Mouse (Mus musculus) hindbrain, embryonic 14.5 days (tissue): Measurements from ENCODE around the gene Slc12a6. TPM values are rescaled to one million over a fixed set of nuclear protein-coding genes. Genes with fewer than 3 reads are reported as not detected.

Source experiments
- ATAC-seq: fragments of 200-750 bp; cut with Nextera tagmentation; 2 replicates; pipeline ENCODE4 v1.8.0; 2017; ENCODE audit warnings: moderate number of reproducible peaks, mild to moderate bottlenecking, moderate TSS enrichment, moderate library complexity; ENCODE audit not compliant: low FRiP score
- DNase-seq: peaks from one replicate; pipeline ENCODE4 v3.0.0-alpha.2; 2015; ENCODE audit warnings: low spot score
- H3K27ac ChIP-seq: fragments of 300-500 bp; sonication (generic); 2 replicates; pipeline ENCODE4 v1.5.1; 2014; ENCODE audit warnings: mild to moderate bottlenecking, moderate library complexity
- H3K27me3 ChIP-seq: fragments of 300-500 bp; sonication (generic); 2 replicates; pipeline ENCODE4 v1.6.1; 2014; ENCODE audit warnings: mild to moderate bottlenecking, low read length, mixed read lengths; ENCODE audit not compliant: control insufficient read depth, insufficient read depth
- H3K36me3 ChIP-seq: fragments of 300-500 bp; sonication (generic); replicated peaks from 2 replicates; pipeline ENCODE4 v1.6.1; 2014; ENCODE audit not compliant: control insufficient read depth, insufficient read depth
- H3K4me1 ChIP-seq: fragments of 300-500 bp; sonication (generic); replicated peaks from 2 replicates; pipeline ENCODE4 v1.6.1; 2014; ENCODE audit warnings: antibody characterized with exemption, low read length, mixed read lengths; ENCODE audit not compliant: control insufficient read depth, insufficient read depth
- H3K4me2 ChIP-seq: fragments of 300-500 bp; sonication (generic); replicated peaks from 2 replicates; pipeline ENCODE4 v1.6.1; 2014; ENCODE audit warnings: mild to moderate bottlenecking, moderate library complexity
- H3K4me3 ChIP-seq: fragments of 300-500 bp; sonication (generic); replicated peaks from 2 replicates; pipeline ENCODE4 v1.5.1; 2014; ENCODE audit warnings: mild to moderate bottlenecking, low read length
- H3K9ac ChIP-seq: fragments of 300-500 bp; sonication (generic); 2 replicates; pipeline ENCODE4 v1.6.1; 2014
- H3K9me3 ChIP-seq: fragments of 300-500 bp; sonication (generic); 2 replicates; pipeline ENCODE4 v1.6.1; 2016; ENCODE audit warnings: low read length; ENCODE audit not compliant: control insufficient read depth
- WGBS: fragments of 180-500 bp; shearing (Covaris S2); extraction: QIAGEN DNeasy Blood & Tissue Kit; methylation state at CpG from one replicate; pipeline ENCODE4 v1.1.7; 2014; 5-methylcytosine and 5-hydroxymethylcytosine counted together
- polyA plus RNA-seq: library from polyadenylated mRNA; unstranded; fragments of >200 nt; fragmentation: Nextera tagmentation; extraction: Ambion mirVana; gene quantifications from 2 replicates; pipeline ENCODE4 v1.2.1, GENCODE M21; 2014

Gene Slc12a6
- polyA plus RNA-seq, 1 experiment from 2014 or later: 25.7 TPM

- Histone ChIP-seq H3K9me3 (no peaks in the 10 kb centered on the region), H3K9ac (no peak within 1 kb of the TSS), H3K4me1 (peaks cover 12% of the 10 kb centered on the region), H3K4me3 (no peak within 1 kb of the TSS), H3K36me3 (no peaks in the 10 kb centered on the region), H3K27ac (no peak within 1 kb of the TSS), H3K27me3 (no peaks in the 10 kb centered on the region), H3K4me2 (no peak within 1 kb of the TSS)
- WGBS: 78% methylated on average over 10 of the region's 10 CpGs
- ATAC-seq (no peak), DNase-seq (no peak)
These were observed 6.2 kb upstream of the Slc12a6 start, which contains the start of gene Nutm1 for GRCm38 (mm10) chr2:112259241-112259962. TSS of gene Nutm1 (minus strand) at chr2:112259291.

DNA sequence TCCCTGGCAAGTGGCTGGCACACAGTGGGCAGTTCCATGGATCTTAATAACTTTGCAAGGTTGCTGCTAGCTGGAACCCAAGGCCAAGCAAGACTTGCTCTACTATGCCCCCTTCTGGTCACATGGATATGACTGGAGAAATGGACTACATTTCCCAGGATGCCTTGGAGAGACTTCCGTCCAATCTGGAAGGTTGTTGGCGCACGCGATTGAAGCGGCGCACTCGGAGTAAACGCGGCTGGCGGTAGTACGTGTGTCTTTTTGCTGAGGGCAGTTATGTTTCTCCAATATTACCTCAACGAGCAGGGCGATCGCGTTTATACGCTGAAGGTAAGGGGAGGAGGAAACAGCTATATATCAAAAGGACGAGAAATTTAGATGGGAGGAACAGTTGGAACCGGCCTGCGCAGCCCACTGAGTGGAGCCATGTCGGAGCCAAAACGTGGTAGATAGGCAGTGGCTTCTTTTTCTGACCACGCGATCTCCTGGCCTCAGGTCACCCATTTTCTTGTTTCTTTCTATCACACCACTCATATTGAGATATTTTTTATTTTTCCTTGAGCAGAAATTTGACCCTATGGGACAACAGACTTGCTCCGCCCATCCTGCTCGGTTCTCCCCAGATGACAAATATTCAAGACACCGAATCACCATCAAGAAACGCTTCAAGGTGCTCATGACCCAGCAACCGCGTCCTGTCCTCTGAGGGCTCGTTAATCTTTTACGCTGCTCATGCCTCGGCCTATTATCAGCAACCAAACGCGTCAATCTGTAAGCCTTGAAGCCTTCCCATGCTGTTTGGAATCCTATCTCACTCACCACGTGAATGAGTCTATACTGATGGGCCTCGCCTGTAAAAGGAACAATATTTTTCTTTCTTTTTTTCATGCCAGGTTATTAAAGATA, 3.6 kb upstream of the Slc12a6 start, which contains the start of gene Nop10:
Gene Nop10, plus strand, starts transcription at position 179 of the 906 bp plus-strand sequence.
- under 1% methylated on average over 36 of the region's 36 CpGs for WGBS
- no peaks in the 10 kb centered on the region for H3K9me3 ChIP-seq
- peak within 1 kb of the TSS; percentile 72 for H3K4me3 ChIP-seq

GRCm38 (mm10) chr2:112262779-112263295, 2.8 kb upstream of the Slc12a6 start:
- WGBS: 37% methylated on average over 4 of the region's 4 CpGs
- H3K9me3 ChIP-seq: no peaks in the 10 kb centered on the region
- H3K27me3 ChIP-seq: no peaks in the 10 kb centered on the region
- H3K4me3 ChIP-seq: peak overlapping the region; percentile 72
- H3K4me1 ChIP-seq: peaks cover 35% of the 10 kb centered on the region
- ATAC-seq (no peak), DNase-seq (no peak)
- peak overlapping the region; percentile 79; the same call in 1 of the 2 replicates for H3K27ac ChIP-seq
- H3K9ac ChIP-seq: peak overlapping the region; percentile 71; the same call in 1 of the 2 replicates
- no peaks in the 10 kb centered on the region for H3K36me3 ChIP-seq
- peak overlapping the region; percentile 80 for H3K4me2 ChIP-seq

More for the DNA sequence above, 3.6 kb upstream of the Slc12a6 start, which contains the start of gene Nop10:
- peak within 1 kb of the TSS; percentile 79 for H3K27ac ChIP-seq
- ATAC-seq (peak; percentile 71), DNase-seq (peak; percentile 96)
- H3K27me3 ChIP-seq: no peaks in the 10 kb centered on the region
- peak within 1 kb of the TSS; percentile 80 for H3K4me2 ChIP-seq
- no peaks in the 10 kb centered on the region for H3K36me3 ChIP-seq
- peak within 1 kb of the TSS; percentile 71 for H3K9ac ChIP-seq
- peaks cover 27% of the 10 kb centered on the region for H3K4me1 ChIP-seq

GRCm38 (mm10) chr2:112264364-112264763, 1.3 kb upstream of the Slc12a6 start:
- Histone ChIP-seq H3K9me3 (no peaks in the 10 kb centered on the region), H3K36me3 (no peaks in the 10 kb centered on the region), H3K4me3 (no peak overlapping the region), H3K4me1 (peaks cover 45% of the 10 kb centered on the region), H3K27ac (no peak overlapping the region), H3K27me3 (no peaks in the 10 kb centered on the region), H3K9ac (no peak overlapping the region), H3K4me2 (0 out of 2 replicates have a peak overlapping the region, but pooled peaks have one; percentile 95)
- DNase-seq: no peak
- 84% methylated on average over 4 of the region's 4 CpGs for WGBS
- ATAC-seq: no peak

DNA sequence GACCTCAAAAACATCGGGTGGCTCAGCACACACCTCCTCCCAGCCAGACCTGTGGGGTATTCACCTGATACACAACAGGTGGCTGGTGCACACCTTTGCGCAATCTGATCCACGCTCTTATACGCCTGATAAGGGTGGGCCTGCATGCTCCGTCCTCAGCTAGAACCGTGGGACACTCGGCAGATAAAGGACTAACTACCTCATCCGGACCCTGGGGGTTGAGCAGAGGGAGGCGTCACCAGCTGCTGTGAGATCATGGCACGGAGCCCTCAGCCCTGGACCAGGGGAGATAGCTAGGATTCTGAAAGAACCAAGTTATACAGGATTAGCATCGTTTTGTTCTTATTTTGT, 592 bp downstream of the Slc12a6 start, which contains the start of gene Gm21985:
Gene Gm21985, plus strand, starts transcription at position 73 of the 351 bp plus-strand sequence.
- H3K4me1 ChIP-seq: peaks cover 58% of the 10 kb centered on the region
- H3K9me3 ChIP-seq: no peaks in the 10 kb centered on the region
- no peaks in the 10 kb centered on the region for H3K27me3 ChIP-seq
- H3K9ac ChIP-seq: peak within 1 kb of the TSS; percentile 87
- ATAC-seq (peak; percentile 24; the same call in 1 of the 2 replicates), DNase-seq (peak; percentile 32)
- WGBS: 2% methylated on average over 11 of the region's 11 CpGs
- H3K27ac ChIP-seq: peak within 1 kb of the TSS; percentile 94
- peak within 1 kb of the TSS; percentile 78 for H3K4me3 ChIP-seq
- H3K36me3 ChIP-seq: no peaks in the 10 kb centered on the region
- peak within 1 kb of the TSS; percentile 95 for H3K4me2 ChIP-seq

DNA sequence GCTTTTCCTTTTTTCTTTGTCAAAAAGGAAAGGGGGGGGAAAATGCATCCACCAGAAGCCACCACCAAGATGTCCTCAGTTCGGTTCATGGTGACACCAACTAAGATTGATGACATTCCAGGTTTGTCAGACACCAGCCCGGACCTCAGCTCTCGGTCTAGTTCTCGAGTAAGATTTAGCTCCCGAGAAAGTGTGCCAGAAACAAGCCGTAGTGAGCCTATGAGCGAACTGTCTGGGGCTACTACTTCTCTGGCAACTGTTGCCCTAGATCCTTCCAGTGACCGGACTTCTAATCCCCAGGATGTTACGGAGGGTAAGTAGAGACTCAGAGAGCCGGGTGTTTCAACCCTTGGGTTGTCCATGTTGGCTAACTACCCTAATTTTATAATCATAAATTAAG, 1.2 kb downstream of the Slc12a6 start:
- Histone ChIP-seq H3K27me3 (no peaks in the 10 kb centered on the region), H3K36me3 (no peaks in the 10 kb centered on the region), H3K9ac (peak overlapping the region; percentile 87), H3K27ac (peak overlapping the region; percentile 94; the same call in 1 of the 2 replicates), H3K4me1 (peaks cover 62% of the 10 kb centered on the region), H3K4me3 (peak overlapping the region; percentile 78), H3K9me3 (no peaks in the 10 kb centered on the region), H3K4me2 (peak overlapping the region; percentile 95)
- DNase-seq (no peak), ATAC-seq (no peak)
- 36% methylated on average over 10 of the region's 10 CpGs for WGBS

GRCm38 (mm10) chr2:112267547-112268269, 2.1 kb downstream of the Slc12a6 start:
- Histone ChIP-seq H3K4me3 (peak overlapping the region; percentile 78), H3K4me1 (peaks cover 58% of the 10 kb centered on the region), H3K36me3 (no peaks in the 10 kb centered on the region), H3K27ac (no peak overlapping the region), H3K4me2 (peak overlapping the region; percentile 95), H3K9me3 (no peaks in the 10 kb centered on the region), H3K9ac (peak overlapping the region; percentile 87; the same call in 1 of the 2 replicates), H3K27me3 (no peaks in the 10 kb centered on the region)
- WGBS: 80% methylated on average over 8 of the region's 8 CpGs
- DNase-seq (no peak), ATAC-seq (no peak)

GRCm38 (mm10) chr2:112270011-112270410, 4.4 kb downstream of the Slc12a6 start:
- Histone ChIP-seq H3K4me3 (no peak overlapping the region), H3K4me2 (peak overlapping the region; percentile 25), H3K27ac (no peak overlapping the region), H3K36me3 (no peaks in the 10 kb centered on the region), H3K4me1 (peaks cover 47% of the 10 kb centered on the region), H3K9ac (no peak overlapping the region), H3K9me3 (no peaks in the 10 kb centered on the region), H3K27me3 (no peaks in the 10 kb centered on the region)
- no peak for DNase-seq
- WGBS: 92% methylated on average over 2 of the region's 2 CpGs
- no peak for ATAC-seq
